Mouse (Mus musculus) ES-E14 (cell line): ENCODE results near the gene Map4k4.

Experiments
- CHD2 ChIP-seq: IDR thresholded peaks from 2 replicates; pipeline ENCODE4 v1.6.1; 2014; ENCODE audit warnings: mild to moderate bottlenecking, low read depth, low read length, inconsistent platforms
- HCFC1 ChIP-seq: IDR thresholded peaks from 2 replicates; pipeline ENCODE4 v1.6.1; 2012; ENCODE audit warnings: low read length, inconsistent platforms, borderline replicate concordance; ENCODE audit not compliant: insufficient read depth
- MAFK ChIP-seq: IDR thresholded peaks from 2 replicates; pipeline ENCODE4 v1.6.1; 2014; ENCODE audit warnings: mild to moderate bottlenecking, low read depth, low read length, inconsistent platforms; ENCODE audit not compliant: insufficient read depth
- ZC3H11A ChIP-seq: IDR thresholded peaks from 2 replicates; pipeline ENCODE4 v1.6.1; 2012; ENCODE audit warnings: low read depth, mild to moderate bottlenecking, inconsistent platforms, low read length, borderline replicate concordance
- ZNF384 ChIP-seq: IDR thresholded peaks from 2 replicates; pipeline ENCODE4 v1.6.1; 2012; ENCODE audit warnings: low read depth, low read length, inconsistent platforms

GRCm38 (mm10) chr1:39856795-39857447 lies 43.8 kb upstream of the Map4k4 start:
- TF ChIP-seq ZC3H11A (no peak), CHD2 (no peak), ZNF384 (no peak), MAFK (no peak), HCFC1 (no peak)
